Mouse (Mus musculus) natural killer cell, adult 2 months (primary cell): ENCODE data around the gene Gpatch8.

Source experiments
- DNase-seq, 2 experiments: peaks; one replicate each; pipeline ENCODE4 v3.0.0; 2022; ENCODE audit warnings: low spot score in 2 of 2

The Gpatch8 gene

DNA sequence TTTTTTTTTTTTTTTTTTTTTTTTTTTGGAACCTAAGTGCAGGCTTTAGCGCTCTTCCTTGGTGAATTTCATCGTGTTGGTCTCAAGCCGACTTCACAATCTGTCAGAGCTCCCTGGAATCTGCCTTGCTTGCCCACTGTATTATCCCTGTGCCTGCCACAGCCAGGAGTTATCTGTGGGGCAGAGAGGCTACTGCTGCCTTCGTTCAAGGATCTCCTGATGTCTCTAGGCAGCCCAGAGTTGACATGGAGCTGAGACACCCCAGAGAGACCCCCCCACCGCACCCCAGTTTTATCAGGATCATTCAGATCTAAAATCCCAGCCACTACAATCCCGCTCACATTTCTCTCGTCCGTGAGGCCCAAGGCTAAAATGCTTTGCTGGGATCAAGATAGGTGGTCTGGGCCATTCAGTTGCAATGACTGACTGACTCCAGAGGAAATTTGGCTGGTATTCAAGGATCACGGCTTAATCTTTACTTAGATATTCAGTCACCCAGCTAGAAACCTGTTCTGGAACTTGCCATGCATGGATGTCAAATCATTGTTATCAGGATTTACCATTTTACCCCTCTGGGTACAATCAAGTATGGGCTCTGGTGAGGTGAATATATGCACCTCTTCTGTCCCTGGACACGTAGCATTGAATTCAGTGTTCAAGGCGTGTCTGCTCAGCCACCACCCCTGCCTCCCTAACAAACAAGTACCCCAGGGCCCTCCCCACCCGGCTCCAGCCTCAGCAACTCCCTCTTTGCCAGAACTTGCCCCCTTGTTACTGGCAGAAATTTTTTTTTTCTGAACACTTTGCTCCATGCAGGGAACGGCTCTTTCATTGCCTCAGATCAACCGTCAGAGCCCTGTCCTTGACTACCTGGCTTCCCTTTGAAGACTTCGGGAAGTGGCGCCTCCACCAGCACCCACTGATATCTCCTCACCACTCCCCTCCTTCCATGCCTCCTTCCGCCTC is 106.9 kb downstream of the Gpatch8 start:
- DNase-seq: no peak

DNA sequence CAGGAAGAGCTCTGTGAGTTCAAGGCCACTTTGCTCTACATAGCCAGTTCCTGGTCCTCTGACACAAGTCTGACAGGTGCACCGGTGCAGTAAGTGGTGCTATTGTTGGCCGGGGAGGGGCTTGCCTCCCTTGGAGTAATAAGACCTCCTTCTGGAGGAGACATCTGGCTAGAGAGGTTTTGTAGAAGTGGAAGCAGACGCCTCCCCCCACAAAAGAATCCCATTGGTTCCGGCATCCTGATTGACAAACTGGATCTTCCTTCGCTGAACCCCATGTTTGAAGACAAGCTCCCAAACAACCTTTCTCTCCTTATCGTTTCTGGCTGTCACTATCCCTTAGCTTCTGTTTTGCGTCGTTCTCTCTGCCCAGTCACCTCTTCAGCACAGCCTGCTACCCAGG is 107.9 kb downstream of the Gpatch8 start:
- DNase-seq: no peak

DNA sequence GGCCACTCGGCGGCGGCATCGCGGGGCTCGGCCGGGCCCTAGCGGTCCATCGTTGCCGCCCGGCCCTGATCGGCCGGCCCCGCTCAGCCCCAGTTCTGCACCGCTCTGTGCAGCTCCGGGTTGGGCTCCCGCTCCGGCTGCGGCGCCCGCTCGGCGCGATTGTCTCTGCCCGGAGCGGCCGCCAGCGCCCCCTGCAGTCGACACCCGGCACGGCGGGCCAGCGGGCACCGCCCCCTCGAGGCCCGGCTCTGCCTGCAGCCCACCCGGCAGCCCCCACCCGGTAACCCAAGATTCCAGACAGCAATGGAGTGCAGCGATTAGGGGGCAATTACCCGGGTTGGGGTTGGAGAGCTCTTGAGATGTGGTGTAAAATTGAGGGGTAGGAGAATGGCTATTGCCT is 108.7 kb downstream of the Gpatch8 start, which contains the start of gene Fam171a2:
Gene Fam171a2, minus strand, starts transcription at position 186 of the 400 bp plus-strand sequence.
- DNase-seq: peak; percentile 52 to 70

DNA sequence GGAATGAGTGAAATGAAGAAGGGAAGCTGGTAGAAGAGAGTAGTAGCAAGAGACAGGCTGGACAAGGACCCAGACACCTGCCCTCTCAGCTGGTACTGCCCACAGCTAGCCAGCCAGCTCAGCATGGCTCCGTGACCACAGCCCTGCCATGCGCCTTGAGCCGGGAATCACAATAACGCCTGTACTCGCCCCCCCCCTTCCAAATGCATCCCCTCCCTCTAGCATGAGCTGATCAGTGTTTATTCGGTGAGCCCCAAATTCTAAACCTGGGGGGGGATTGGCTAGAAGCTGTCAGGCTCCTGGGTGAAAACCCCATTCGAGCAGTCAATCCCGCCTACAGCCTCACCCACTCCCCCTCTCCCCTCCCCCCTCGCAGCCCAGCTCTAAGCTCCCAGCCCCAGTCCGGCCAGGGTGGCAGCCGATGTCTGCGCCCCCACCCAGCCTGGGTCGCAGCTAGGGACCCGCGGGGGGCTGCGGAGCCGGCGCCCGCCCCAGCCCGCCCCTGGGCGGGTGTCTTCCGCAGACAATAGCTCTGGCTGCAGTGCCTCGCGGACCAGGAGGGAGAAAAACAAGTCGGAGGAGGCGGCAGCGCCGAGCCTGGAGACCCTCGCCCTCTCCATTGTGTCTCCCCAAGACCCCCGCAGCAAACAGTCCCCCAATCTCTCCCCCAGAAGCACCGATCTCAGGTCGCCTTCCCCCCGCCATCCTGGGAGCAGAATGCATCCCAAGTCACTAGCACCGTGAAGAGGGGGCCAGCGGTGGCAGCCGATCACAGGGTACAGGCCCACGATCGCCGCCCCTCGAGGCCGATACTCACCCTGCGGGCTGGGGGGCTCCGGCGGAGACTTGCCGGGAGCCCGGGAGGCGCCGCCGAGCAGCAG is 109.4 kb downstream of the Gpatch8 start:
- DNase-seq: no peak

DNA sequence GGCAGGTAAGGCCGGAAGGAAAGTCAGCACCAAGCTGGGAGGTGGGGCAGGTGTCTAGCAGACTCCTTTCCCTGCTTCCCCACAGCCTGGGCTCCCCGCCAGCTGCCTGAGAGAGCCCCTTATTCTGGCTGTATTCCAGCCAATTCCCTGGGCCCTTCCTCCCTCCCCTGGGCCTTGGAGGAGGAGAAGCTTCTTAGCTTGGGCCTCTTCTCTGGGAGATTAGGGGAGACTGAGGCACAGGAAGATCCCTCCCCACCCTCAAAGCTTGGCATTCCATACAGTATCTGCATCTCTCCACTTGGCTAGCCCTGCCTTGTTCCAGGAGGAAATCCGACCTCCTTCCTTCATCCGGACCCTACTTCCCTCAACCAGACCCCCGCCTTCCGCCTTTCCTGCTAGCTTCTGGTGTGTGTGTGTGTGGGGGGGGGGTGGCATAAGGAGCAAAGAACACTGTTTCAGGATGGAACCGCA is 110.3 kb downstream of the Gpatch8 start:
- DNase-seq: no peak

DNA sequence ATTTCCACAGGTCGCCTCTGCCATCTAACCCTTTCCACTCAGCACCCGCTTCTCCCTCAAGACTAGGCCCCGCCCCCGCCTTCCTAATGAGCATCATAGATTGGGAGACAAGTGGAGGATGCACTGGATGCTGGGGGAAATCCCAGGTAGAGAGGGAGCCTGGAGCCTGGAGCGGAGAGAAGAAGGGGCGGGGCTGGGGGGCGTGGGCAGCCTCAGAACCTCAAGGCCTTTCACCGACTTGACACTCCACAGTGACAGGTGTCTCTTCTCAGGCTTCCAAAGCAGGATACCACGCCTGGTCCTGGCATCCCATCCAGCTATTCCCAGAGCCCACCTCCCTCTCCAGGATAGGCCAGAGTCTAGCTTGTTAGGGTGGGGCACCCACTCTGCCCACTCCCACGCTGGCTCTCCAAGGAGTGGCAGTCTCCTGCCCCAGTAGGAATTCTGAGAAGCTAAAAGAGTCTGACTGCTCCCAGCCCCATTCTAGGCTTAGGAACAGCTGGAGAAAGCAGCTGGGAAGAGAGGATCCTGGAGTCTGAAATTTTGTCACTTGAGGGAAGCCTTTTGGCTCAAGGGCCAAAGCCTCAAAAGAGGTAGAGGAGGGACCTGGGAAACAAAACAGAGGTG is 110.8 kb downstream of the Gpatch8 start:
- no peak for DNase-seq

DNA sequence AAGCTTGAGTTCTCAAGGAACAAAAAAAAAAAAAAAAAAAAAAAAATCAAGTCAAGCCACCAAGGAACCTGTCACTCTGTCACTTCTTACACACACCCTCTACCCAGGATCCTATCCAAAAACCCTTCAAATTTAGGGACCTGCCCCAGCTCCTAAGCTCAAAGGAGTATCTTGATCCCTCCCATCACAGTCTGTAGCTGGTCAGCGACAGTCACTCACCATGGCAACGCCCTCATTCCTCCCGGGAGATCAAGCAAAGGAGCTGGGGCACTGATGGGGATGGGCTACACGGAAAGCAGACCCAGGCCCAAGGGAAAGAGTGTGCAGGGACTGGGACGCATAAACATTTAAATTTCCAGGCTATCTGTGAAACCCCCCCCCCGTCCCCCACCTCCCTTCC is 111.4 kb downstream of the Gpatch8 start:
- no peak for DNase-seq

DNA sequence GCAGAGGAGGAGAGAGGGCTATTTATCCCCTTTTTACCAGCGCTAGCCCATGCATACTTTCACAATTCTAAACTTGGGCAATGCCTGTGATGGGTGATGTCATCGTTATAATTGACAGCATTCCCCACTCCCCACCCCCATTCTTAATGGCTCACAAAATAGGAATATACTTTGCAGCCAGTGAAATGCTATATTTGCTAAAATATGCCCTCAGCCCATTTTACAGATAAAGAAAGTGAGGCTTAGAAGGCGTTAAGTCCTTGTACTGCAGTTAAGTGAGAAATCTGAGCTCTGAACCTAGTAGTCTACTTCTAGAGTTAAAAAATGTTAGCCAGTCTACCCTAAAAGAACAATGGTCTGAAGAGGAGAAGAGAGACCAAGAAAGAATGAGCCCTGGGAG is 111.9 kb downstream of the Gpatch8 start:
- DNase-seq: no peak

DNA sequence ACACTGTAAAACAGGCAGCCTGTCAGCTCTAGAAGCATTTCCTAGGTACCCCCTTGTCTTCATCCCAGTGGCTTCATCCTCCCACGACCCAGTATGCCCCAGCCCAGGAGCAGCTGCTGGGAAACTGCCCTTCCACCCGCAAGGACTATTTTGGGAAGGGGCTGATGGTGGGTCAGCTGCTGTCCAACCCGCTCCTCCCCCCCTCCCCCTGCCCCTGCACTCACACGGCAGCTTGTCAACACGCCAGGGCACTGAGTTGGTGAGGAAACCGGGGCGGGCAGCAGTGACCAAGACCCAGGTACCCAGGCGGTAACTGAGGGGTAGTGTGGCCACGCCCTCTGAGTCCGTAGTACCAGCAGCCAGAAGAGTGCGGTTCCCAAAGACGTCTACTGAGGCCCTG is 112.5 kb downstream of the Gpatch8 start:
- DNase-seq: no peak

DNA sequence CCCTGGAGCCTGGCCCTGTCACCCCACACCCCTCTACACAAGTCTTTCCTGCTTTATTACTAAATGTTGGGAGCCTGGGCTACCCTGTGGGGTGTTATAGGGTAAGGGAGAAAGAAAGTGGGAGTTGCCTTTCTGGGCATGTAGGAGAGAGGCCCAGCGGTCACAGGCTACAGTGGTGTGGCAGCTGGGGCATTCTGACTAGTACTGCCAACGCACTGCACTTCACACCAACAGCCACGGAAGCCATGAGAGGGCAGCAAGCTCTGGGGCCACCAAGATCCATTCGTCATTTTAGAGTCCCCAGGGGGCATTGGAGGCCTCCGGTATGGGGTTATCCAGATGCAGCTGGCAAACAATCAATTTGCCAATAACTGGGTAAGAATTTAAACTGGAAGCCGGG is 114.1 kb downstream of the Gpatch8 start:
- no peak for DNase-seq

DNA sequence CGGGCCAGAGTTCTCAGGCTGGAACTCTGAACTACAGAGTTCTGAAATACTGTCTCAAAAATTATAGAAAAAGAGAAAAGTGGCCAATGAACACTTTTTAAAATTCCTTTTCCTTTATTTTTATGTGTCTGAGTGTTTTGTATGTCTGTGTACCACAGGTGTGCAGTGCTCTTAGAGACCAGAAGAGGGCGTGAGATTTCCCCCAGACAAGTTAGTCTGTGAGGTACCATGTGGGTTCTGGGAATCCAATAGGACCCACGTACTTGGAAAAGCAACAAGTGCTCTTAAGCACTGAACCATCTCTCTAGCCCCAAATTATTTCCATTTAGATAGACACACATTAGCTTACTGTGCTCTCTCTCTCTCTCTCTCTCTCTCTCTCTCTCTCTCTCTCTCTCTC is 114.8 kb downstream of the Gpatch8 start:
- no peak for DNase-seq

DNA sequence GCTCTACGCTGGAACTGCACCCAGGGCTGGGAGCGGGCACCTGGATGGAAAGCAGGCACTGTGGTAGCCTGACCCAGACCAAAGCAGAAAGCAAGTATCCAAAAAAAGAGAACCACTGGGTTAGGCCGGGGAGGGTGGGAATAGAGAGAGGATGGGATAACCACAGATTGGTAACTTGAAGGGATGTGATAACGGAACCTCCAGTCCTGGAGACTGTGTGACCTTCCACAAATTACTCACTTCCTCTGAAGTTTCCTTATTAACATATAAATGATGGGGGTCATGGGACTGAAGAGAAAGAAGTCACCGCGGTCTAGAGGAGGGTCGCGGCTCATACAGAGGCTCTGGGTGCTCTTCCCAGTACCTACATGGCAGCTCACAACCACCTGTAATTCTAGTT is 115.9 kb downstream of the Gpatch8 start:
- DNase-seq: no peak

DNA sequence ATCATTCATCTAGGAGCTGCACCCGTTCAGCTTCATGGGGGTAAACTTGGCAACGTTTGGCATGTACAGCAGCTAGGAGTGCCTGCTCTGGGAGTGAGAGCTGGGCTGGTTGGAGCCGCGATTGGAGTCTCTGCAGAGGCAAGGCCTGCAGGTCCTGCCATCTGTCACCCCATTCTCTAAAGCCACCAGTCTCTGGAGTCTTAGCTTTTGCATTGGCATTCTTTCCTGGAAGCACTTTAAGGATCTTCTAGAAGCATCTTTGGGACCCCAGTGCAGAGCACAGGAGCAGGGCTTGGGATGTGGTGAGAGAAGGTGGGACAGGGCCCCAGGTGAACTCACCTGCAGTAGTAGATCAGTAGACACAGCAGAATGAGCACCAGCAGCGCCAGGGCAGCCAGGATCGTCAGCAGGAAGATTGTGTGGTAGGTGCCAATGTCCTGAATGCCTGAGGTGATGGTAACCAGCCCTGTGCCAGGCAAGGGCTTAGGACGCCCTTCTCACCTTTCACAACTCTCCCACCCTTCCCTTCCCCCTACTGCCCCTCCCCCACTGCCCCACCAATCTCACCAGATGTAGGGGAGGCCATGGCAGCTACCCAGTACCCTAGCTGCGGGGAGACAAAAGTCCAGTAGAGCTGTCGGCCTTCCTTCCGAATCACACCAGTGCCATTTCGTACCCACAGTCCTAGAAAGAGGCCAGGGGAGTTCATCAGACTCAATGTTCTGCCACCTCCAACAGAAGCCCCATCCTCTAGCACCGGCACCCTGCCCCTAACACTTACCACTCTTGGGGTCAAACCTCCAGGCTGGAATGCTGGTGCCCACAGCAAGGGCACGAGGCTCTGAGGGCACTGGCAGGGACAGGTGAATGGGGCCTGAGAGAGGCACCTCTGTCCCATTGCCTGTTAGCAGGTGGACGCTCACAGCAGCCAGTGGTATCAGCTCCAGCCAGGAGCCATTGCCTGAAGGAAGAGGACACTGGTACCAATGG is 116.8 kb downstream of the Gpatch8 start:
- DNase-seq: no peak

DNA sequence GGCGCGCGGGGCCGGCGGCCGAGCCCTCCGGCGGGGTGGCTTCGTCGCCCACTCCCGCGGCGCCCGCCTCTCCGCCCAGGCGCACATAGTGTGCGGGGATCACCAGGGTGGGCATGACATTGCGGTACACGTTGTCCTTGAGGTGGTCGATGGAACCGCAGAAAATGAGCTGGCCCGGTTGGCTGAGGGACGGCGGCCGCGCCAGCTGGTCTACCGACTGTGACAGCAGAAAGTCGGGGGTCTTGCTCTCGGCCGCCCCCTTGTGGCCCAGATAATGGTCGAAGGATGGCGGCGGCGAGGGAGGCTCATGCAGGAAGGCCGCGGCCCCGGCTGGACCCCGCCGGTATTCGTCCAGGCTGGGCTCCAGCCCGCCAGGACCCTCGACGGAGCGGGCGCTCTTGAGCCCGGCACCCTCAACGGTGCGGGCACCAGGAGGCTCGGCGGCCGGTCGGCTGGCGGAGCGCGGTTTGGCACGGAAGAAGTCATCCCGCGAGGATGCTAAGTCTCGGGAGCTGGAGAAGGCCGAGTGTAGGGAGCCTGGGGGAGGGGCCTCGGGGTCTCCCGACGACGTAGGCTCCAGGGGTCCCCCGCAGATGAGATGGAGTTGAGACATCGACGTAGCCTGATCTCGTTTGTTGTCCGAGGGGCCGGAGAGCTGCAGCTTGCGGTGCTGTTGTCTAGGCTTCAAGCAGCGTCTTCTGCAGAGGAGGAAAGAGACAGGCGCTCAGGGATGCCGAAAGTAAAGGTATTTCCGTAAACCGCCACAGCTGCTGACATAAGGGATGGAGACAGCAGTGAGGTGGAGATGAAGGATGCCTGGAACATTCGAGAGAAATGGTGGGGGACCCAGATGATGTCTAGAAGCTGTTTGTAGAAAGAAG is 117.7 kb downstream of the Gpatch8 start:
- DNase-seq: peak; percentile 51 to 69

DNA sequence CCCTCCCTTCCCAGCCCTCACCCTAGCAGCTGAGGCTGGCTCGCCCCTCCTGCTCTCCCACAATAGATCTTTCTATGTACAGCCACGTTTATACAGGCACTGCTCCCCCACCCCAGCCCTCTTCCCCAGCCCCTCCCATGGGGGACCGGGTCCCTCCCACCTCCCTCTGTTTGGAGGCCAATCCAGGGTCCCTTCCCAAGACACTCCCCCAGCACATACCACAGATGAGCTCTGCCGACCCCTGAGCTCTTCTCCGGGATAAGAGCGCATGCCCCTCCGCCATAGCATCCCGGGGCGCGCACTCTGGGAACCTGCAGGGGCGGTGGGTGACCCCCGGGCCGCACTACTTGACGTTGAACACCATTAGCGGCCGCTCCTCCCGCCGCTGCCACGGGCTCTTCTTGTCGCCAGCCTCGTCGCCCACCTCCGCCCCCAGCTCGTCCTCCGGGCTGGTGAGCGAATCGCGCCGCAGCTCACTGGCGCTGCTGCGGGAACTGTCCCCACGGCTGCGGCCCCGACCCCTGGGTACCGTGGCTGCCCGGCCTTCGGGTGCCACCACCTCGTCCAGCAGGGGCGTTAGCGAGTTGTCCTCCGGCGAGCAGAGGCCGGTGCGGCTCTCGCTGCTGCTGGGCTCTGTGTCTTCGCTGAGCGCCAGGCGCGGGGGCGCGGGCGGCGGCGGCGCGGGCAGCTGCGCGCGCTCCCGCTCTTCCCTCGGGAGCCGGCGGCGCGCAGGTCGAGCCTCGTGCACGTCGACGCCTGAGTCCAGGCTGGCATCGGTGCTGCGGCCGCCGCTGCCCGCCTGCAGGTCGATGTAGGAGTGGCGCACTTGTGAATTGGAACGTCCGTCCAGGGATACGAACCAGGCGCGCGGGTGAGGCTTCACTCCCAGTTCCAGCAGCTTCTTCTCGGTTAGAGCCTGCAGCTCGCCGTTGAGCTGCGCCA is 118.8 kb downstream of the Gpatch8 start:
- DNase-seq: no peak

DNA sequence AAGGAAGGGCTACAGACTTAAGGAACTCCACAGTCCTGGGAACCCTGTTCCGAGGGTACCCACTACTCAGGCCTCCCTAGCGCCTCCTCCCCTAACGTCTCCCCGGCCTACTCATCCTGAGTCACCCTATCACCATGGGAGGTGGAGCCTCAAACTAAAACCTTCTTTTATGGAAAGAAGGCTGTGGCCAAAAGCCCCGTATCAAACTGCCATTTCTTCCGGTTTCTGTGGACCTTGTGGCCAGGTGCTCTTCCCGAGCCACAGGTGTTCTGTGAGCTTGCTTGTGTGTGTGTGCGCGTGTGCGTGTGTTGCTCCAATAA is 119.8 kb downstream of the Gpatch8 start:
- no peak for DNase-seq

DNA sequence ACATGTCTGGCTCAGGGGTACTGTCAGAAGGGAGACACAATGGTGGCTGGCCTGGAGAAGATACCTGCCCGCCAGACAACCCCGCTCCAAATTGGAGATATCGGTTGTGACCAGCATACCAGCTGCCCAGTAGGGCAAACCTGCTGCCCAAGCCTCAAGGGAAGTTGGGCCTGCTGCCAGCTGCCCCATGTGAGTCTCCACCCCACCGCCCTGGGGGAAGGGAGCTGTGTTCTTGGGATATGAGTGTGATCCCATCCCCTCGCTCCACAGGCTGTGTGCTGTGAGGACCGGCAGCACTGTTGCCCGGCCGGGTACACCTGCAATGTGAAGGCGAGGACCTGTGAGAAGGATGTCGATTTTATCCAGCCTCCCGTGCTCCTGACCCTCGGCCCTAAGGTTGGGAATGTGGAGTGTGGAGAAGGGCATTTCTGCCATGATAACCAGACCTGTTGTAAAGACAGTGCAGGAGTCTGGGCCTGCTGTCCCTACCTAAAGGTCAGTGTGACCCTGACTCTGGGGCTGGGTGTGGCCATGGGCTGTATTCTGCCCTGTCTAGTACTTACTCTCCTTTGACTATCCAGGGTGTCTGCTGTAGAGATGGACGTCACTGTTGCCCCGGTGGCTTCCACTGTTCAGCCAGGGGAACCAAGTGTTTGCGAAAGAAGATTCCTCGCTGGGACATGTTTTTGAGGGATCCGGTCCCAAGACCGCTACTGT is 120.3 kb downstream of the Gpatch8 start:
- no peak for DNase-seq
